ENCODE assay signal across 7 mouse cellular contexts in genomic region chr15:25622200-25622866, GRCm38 (mm10). TPM values are rescaled to one million over a fixed set of nuclear protein-coding genes. Genes with fewer than 3 reads are reported as not detected.
DNase-seq lines count a peak whose midpoint lies in the region; ATAC-seq and TF ChIP-seq lines count a peak whose summit lies in the region.

Gene Myo10 (plus strand): TSS chr15:25622525.

- no peak for TF ChIP-seq CTCF in bone marrow macrophage, adult 2 months (IDR thresholded peaks at IDR 0.05; ENCODE audit: low read depth, low read length)
- peak; percentile 29 for TF ChIP-seq CTCF in heart, adult 2 months (IDR thresholded peaks at IDR 0.05)
- TF ChIP-seq CTCF in kidney, adult 2 months (conservative IDR thresholded peaks at IDR 0.05; ENCODE audit: insufficient read depth, insufficient read length, low read depth, low read length) = no peak
- no peak for TF ChIP-seq CTCF in small intestine, adult 2 months (IDR thresholded peaks at IDR 0.05; ENCODE audit: extremely low read depth, insufficient read length, insufficient replicate concordance, low read depth, low read length)

- intact Hi-C loops in heart, adult 2 months (cut with DNase I) = loop anchor here (1.0 to 2.0 kb wide), 2 partner anchors 42 to 181 kb away; no protein-coding TSS in a partner anchor

- peak; percentile 31; the same call in 1 of the 2 replicates for TF ChIP-seq EP300 in heart, adult 2 months (IDR thresholded peaks at IDR 0.05; ENCODE audit: insufficient read depth, low read depth, low read length)

- peak within 1 kb of the TSS; percentile 96 for H3K4me3 ChIP-seq in bone marrow macrophage, adult 2 months (ENCODE audit: insufficient read depth, low read length)
- peak within 1 kb of the TSS; percentile 91 for H3K4me3 ChIP-seq in embryonic facial prominence, embryonic 15.5 days (replicated peaks)
- peak within 1 kb of the TSS; percentile 94 for H3K4me3 ChIP-seq in heart, adult 2 months
- H3K4me3 ChIP-seq in kidney, adult 2 months (ENCODE audit: insufficient read depth, low read depth, low read length) = peak within 1 kb of the TSS; percentile 67
- H3K4me3 ChIP-seq in limb, embryonic 11.5 days (ENCODE audit: low read depth, low read length) = peak within 1 kb of the TSS; percentile 92
- peak within 1 kb of the TSS; percentile 71 for H3K4me3 ChIP-seq in midbrain, embryonic 13.5 days (replicated peaks)
- H3K4me3 ChIP-seq in small intestine, adult 2 months (ENCODE audit: low read depth, low read length) = peak within 1 kb of the TSS; percentile 84

- no peaks in the 10 kb centered on the region for H3K9me3 ChIP-seq in embryonic facial prominence, embryonic 15.5 days (replicated peaks)
- no peaks in the 10 kb centered on the region for H3K9me3 ChIP-seq in limb, embryonic 11.5 days (ENCODE audit: control insufficient read depth, low read length)
- H3K9me3 ChIP-seq in midbrain, embryonic 13.5 days = no peaks in the 10 kb centered on the region

- peak within 1 kb of the TSS; percentile 66 for H3K27ac ChIP-seq in bone marrow macrophage, adult 2 months (ENCODE audit: insufficient read depth, low read depth, low read length)
- H3K27ac ChIP-seq in embryonic facial prominence, embryonic 15.5 days (replicated peaks) = peak within 1 kb of the TSS; percentile 94
- peak within 1 kb of the TSS; percentile 95 for H3K27ac ChIP-seq in heart, adult 2 months
- H3K27ac ChIP-seq in kidney, adult 2 months (ENCODE audit: insufficient read depth, low read depth, low read length) = peak within 1 kb of the TSS; percentile 80
- H3K27ac ChIP-seq in limb, embryonic 11.5 days (replicated peaks; ENCODE audit: low read depth, low read length) = peak within 1 kb of the TSS; percentile 91
- peak within 1 kb of the TSS; percentile 64 for H3K27ac ChIP-seq in midbrain, embryonic 13.5 days
- H3K27ac ChIP-seq in small intestine, adult 2 months (ENCODE audit: insufficient read depth, low read depth, low read length) = peak within 1 kb of the TSS; percentile 79

- peak within 1 kb of the TSS; percentile 80 for H3K4me2 ChIP-seq in embryonic facial prominence, embryonic 15.5 days (replicated peaks)
- H3K4me2 ChIP-seq in limb, embryonic 11.5 days (ENCODE audit: low read depth, severe bottlenecking) = peak within 1 kb of the TSS; percentile 57
- H3K4me2 ChIP-seq in midbrain, embryonic 13.5 days (replicated peaks) = peak within 1 kb of the TSS; percentile 97

- H3K27me3 ChIP-seq in embryonic facial prominence, embryonic 15.5 days = no peaks in the 10 kb centered on the region
- no peaks in the 10 kb centered on the region for H3K27me3 ChIP-seq in heart, adult 2 months (ENCODE audit: control insufficient read depth, insufficient read depth, low read length)
- H3K27me3 ChIP-seq in kidney, adult 2 months (replicated peaks; ENCODE audit: control insufficient read depth, insufficient read depth, low read length) = no peaks in the 10 kb centered on the region
- H3K27me3 ChIP-seq in limb, embryonic 11.5 days (ENCODE audit: control insufficient read depth, insufficient read depth, low read length) = no peaks in the 10 kb centered on the region
- peaks cover 20% of the 10 kb centered on the region for H3K27me3 ChIP-seq in midbrain, embryonic 13.5 days
- H3K27me3 ChIP-seq in small intestine, adult 2 months (ENCODE audit: control insufficient read depth, insufficient read depth, low read length) = no peaks in the 10 kb centered on the region

- peak; percentile 99 to 100 for DNase-seq in heart, adult 2 months
- DNase-seq in kidney, adult 2 months = peak; percentile 100
- DNase-seq in limb, embryonic 11.5 days (ENCODE audit: low spot score) = peak; percentile 100

- WGBS in embryonic facial prominence, embryonic 15.5 days = under 1% methylated on average over 53 of the region's 53 CpGs
- under 1% methylated on average over 53 of the region's 53 CpGs for WGBS in heart, adult 2 months
- WGBS in kidney, adult 2 months = under 1% methylated on average over 53 of the region's 53 CpGs
- WGBS in limb, embryonic 11.5 days = under 1% methylated on average over 52 of the region's 53 CpGs
- 0% methylated on average over 53 of the region's 53 CpGs for WGBS in midbrain, embryonic 13.5 days
- under 1% methylated on average over 53 of the region's 53 CpGs for WGBS in small intestine, adult 2 months

- H3K79me2 ChIP-seq in heart, adult 2 months (replicated peaks; ENCODE audit: control insufficient read depth, insufficient read depth, low read length) = peaks cover 5% of the 10 kb centered on the region

- peak; percentile 93 for ATAC-seq in embryonic facial prominence, embryonic 15.5 days (ENCODE audit: insufficient number of reproducible peaks, low FRiP score, low TSS enrichment, low read depth)
- ATAC-seq in limb, embryonic 11.5 days (ENCODE audit: insufficient number of reproducible peaks, low FRiP score, low TSS enrichment, low read depth) = peak; percentile 94
- ATAC-seq in midbrain, embryonic 13.5 days = peak; percentile 95

- no peak for TF ChIP-seq POLR2A in bone marrow macrophage, adult 2 months (IDR thresholded peaks at IDR 0.05; ENCODE audit: borderline replicate concordance, low read depth, low read length)
- TF ChIP-seq POLR2A in heart, adult 2 months (IDR thresholded peaks at IDR 0.05; ENCODE audit: insufficient read depth, low read depth, low read length) = peak; percentile 94
- peak; percentile 92 for TF ChIP-seq POLR2A in kidney, adult 2 months (IDR thresholded peaks at IDR 0.05; ENCODE audit: low read depth, low read length)
- peak; percentile 97 for TF ChIP-seq POLR2A in small intestine, adult 2 months (IDR thresholded peaks at IDR 0.05; ENCODE audit: low read depth, low read length)

- H3K4me1 ChIP-seq in bone marrow macrophage, adult 2 months (ENCODE audit: control insufficient read depth, insufficient read depth, low read length) = peaks cover 22% of the 10 kb centered on the region
- peaks cover 35% of the 10 kb centered on the region for H3K4me1 ChIP-seq in embryonic facial prominence, embryonic 15.5 days
- peaks cover 7% of the 10 kb centered on the region for H3K4me1 ChIP-seq in heart, adult 2 months (ENCODE audit: control insufficient read depth, insufficient read depth, low read length)
- H3K4me1 ChIP-seq in kidney, adult 2 months (ENCODE audit: control insufficient read depth, insufficient read depth, low read length) = peaks cover 9% of the 10 kb centered on the region; the same call in 1 of the 2 replicates
- H3K4me1 ChIP-seq in limb, embryonic 11.5 days (ENCODE audit: control insufficient read depth, insufficient read depth, low read length) = peaks cover 36% of the 10 kb centered on the region
- peaks cover 19% of the 10 kb centered on the region for H3K4me1 ChIP-seq in midbrain, embryonic 13.5 days (replicated peaks)
- peaks cover 14% of the 10 kb centered on the region; the same call in 1 of the 2 replicates for H3K4me1 ChIP-seq in small intestine, adult 2 months (ENCODE audit: control insufficient read depth, insufficient read depth, insufficient read length, low read length)

- H3K36me3 ChIP-seq in embryonic facial prominence, embryonic 15.5 days = no peaks in the 10 kb centered on the region
- no peaks in the 10 kb centered on the region; the same call in 1 of the 2 replicates for H3K36me3 ChIP-seq in heart, adult 2 months (ENCODE audit: control insufficient read depth, insufficient read depth, low read length)
- H3K36me3 ChIP-seq in kidney, adult 2 months (ENCODE audit: control insufficient read depth, insufficient read depth, low read length) = no peaks in the 10 kb centered on the region
- no peaks in the 10 kb centered on the region for H3K36me3 ChIP-seq in limb, embryonic 11.5 days (ENCODE audit: control insufficient read depth, insufficient read depth, low read length)
- no peaks in the 10 kb centered on the region for H3K36me3 ChIP-seq in midbrain, embryonic 13.5 days
- H3K36me3 ChIP-seq in small intestine, adult 2 months (ENCODE audit: control insufficient read depth, insufficient read depth, low read length) = no peaks in the 10 kb centered on the region

- peak within 1 kb of the TSS; percentile 81 for H3K9ac ChIP-seq in embryonic facial prominence, embryonic 15.5 days
- peak within 1 kb of the TSS; percentile 92 for H3K9ac ChIP-seq in heart, adult 2 months (ENCODE audit: low read depth, low read length)
- H3K9ac ChIP-seq in limb, embryonic 11.5 days (ENCODE audit: low read length) = peak within 1 kb of the TSS; percentile 96
- peak within 1 kb of the TSS; percentile 77 for H3K9ac ChIP-seq in midbrain, embryonic 13.5 days (replicated peaks)

RNA-seq across cellular contexts. Expression of gene Myo10, which starts in this region (rescaled TPM):
- 13.9 and 17.2 TPM in 2 replicates for polyA plus RNA-seq in bone marrow macrophage, adult 2 months (2012; ENCODE audit: insufficient read depth, insufficient read length, missing spikeins)
- polyA plus RNA-seq in embryonic facial prominence, embryonic 15.5 days (2015; fragmentation: Nextera tagmentation; extraction: Ambion mirVana) = 34.0 and 34.9 TPM in 2 replicates
- 10 to 100 TPM; 63.7 to 67.9 TPM for total RNA-seq in heart, adult 2 months (2021)
- 26.6 and 35.4 TPM in 2 replicates for polyA plus RNA-seq in heart, adult 2 months (2012; rRNA removed)
- 45.4 and 51.9 TPM in 2 replicates for polyA plus RNA-seq in kidney, adult 2 months (2012; rRNA removed)
- 48.4 and 52.2 TPM in 2 replicates for polyA plus RNA-seq in limb, embryonic 11.5 days (2014; fragmentation: Nextera tagmentation; extraction: Ambion mirVana)
- polyA plus RNA-seq in midbrain, embryonic 13.5 days (2015; fragmentation: Nextera tagmentation; extraction: Ambion mirVana) = 42.9 and 43.5 TPM in 2 replicates
- polyA plus RNA-seq in small intestine, adult 2 months (2012; rRNA removed) = 14.1 and 20.8 TPM in 2 replicates

Comparison
In these comparisons a context has a peak if more than half of its experiments do, and no peak if none do; other contexts are left out.
1. Peak in every context shown above with its lines: DNase-seq, ATAC-seq, H3K4me3 ChIP-seq and H3K27ac ChIP-seq.